Mouse (Mus musculus): ENCODE results near the gene Gm17455. TPM values are rescaled to one million over a fixed set of nuclear protein-coding genes. Genes with fewer than 3 reads are reported as not detected.
A peak's percentile ranks its signal among the peaks of the same experiment; 100 is the strongest.

Gm17455 gene
- polyA plus RNA-seq, 1 experiment from 2014 or later = 12.3 TPM

DNA sequence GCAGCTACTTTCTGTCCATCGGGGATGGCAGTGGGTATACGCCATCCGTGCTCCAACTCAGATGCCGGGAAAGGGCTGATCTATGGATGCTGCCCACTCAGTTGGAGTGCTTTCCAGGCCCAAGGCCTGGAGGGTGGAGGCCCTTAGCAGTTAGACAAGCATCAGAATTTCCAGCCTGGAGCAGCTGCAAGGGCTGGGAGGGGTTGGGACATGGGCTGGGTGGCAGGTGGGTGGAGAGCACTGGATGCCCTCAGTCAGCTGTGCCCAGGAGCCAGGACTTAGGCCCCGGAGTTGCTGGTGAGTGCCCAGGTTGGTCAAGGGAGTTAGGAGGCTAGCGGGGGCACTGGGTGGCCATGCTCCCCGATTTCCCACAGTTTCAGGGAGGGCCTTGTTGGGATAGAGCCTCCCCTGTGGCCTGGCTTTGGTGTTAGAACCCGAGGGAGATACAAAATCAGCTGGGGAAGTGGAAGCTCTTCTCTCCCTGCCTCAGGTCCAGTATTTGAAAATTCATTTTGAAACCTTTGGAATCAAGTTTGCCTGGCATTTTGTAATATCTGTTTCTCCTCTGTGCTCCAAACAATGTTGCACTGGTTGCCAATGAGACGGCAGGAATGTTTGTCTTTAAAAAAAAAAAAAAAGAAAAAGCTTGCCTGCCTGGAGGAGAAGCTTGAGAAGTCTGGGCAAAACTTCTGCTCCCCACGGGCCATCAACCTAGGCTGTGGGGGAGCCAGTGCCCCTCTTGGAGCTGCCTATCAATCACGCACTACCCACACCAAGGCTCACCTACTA lies 1.2 kb downstream of the Gm17455 start:
- no peaks in the 10 kb centered on the region for H3K36me3 ChIP-seq
- peak overlapping the region; percentile 22 for H3K4me2 ChIP-seq
- 82% methylated on average over 11 of the region's 11 CpGs for WGBS
- no peak overlapping the region; the same call in 1 of the 2 replicates for H3K9ac ChIP-seq
- ATAC-seq (ENCODE audit: low read depth) = no peak
- peak overlapping the region; percentile 70 for H3K27ac ChIP-seq (replicated peaks)
- no peaks in the 10 kb centered on the region for H3K27me3 ChIP-seq
- no peaks in the 10 kb centered on the region for H3K9me3 ChIP-seq
- H3K4me1 ChIP-seq (replicated peaks) = peaks cover 31% of the 10 kb centered on the region
- H3K4me3 ChIP-seq = no peak overlapping the region

DNA sequence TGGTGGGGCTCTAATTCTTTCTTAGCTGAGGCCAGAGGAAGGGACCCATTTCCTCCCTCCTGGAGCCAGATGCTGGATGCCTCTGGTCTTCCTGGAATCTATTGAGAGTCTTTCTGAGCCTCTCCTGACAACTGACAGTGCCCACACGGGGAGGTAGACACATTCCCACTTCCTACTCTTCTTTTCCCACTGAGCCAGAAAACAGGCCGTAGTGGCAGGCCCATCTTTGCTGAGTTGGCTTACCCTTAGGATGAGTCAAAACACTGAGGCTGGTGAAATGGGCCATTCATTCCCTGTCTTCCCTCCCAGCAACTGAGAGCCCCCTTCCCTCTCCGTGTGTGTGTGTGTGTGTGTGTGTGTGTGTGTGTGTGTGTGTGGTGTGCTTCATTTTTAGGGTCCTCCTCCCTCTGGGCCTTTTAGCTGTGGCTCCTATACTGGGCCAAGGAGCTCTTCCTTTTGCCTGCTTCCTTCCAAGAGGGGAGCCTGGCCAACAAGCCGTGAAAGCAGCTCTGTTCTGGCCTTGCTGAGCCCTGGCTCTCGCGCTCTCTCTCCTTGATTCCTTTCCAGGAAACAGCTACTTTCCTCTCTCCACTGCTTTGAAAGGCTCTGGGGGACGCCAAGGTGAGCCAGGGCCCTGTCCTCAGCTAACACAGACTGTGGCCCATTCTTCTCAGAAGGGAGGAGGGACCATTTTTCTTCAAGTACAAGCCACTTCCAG lies 6.1 kb downstream of the Gm17455 start:
- no peaks in the 10 kb centered on the region for H3K9me3 ChIP-seq
- 61% methylated on average over 7 of the region's 7 CpGs for WGBS

DNA sequence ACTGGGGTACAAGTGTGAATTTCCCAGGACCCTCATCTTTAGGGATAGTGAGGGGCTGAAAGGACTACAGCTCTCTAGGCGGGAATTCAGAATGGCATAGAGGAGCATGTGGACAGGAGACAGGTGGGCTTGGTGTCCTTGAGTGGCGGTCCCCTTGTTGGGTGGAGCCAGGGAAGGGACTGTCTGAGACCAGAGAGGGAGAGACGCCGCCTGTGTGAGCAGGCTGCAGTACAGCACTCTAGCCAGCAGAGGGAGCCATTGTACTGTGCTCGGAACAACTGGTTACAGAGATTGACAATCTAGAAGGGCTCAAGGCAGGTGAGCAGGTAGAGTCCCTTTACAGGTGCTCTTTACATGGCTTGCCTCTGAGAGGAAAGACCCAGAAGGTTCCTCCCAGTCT lies 8.3 kb downstream of the Gm17455 start:
- Histone ChIP-seq H3K27me3 (peaks cover 19% of the 10 kb centered on the region; the same call in 1 of the 2 replicates), H3K4me2 (no peak overlapping the region), H3K4me1 (replicated peaks) (peaks cover 8% of the 10 kb centered on the region), H3K4me3 (no peak overlapping the region), H3K27ac (replicated peaks) (no peak overlapping the region), H3K9ac (no peak overlapping the region), H3K9me3 (no peaks in the 10 kb centered on the region), H3K36me3 (no peaks in the 10 kb centered on the region)
- ATAC-seq (ENCODE audit: low read depth) = peak; percentile 41; the same call in 1 of the 2 replicates
- WGBS = 5% methylated on average over 5 of the region's 5 CpGs

More for the DNA sequence above, 6.1 kb downstream of the Gm17455 start:
- no peaks in the 10 kb centered on the region for H3K36me3 ChIP-seq
- H3K4me2 ChIP-seq = no peak overlapping the region
- peaks cover 12% of the 10 kb centered on the region; the same call in 1 of the 2 replicates for H3K27me3 ChIP-seq
- 0 out of 2 replicates have a peak overlapping the region, but pooled peaks have one; percentile 23 for H3K27ac ChIP-seq (replicated peaks)
- H3K9ac ChIP-seq = no peak overlapping the region
- no peak overlapping the region for H3K4me3 ChIP-seq
- peaks cover 10% of the 10 kb centered on the region for H3K4me1 ChIP-seq (replicated peaks)
- ATAC-seq (ENCODE audit: low read depth) = no peak

DNA sequence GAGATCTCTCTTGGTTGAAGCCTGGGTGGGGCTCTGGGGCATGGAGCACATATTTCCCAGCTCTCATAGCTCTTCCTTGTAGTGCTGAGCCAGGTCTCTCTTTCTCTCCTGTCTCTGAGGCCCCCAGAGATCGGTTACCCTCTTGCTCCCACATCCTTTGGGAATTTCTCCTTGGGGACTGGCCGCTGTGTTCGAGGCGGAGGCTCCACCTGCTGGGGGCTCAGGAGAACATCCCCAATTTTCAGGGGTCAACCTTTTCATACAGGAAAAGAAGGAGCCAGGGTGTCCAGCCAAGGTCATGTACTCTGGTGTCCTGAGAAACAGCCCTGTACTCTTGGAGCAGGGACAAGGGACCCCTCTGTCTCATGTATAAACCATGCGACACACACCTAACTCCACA lies 12.3 kb downstream of the Gm17455 start:
- Histone ChIP-seq H3K9me3 (no peaks in the 10 kb centered on the region), H3K9ac (no peak overlapping the region), H3K36me3 (no peaks in the 10 kb centered on the region), H3K4me2 (no peak overlapping the region), H3K27me3 (peaks cover 21% of the 10 kb centered on the region; the same call in 1 of the 2 replicates), H3K4me1 (replicated peaks) (0 out of 2 replicates have a peak, but pooled peaks cover 5% of the 10 kb centered on the region), H3K4me3 (no peak overlapping the region), H3K27ac (replicated peaks) (no peak overlapping the region)
- 35% methylated on average over 5 of the region's 5 CpGs for WGBS
- ATAC-seq (ENCODE audit: low read depth) = no peak

DNA sequence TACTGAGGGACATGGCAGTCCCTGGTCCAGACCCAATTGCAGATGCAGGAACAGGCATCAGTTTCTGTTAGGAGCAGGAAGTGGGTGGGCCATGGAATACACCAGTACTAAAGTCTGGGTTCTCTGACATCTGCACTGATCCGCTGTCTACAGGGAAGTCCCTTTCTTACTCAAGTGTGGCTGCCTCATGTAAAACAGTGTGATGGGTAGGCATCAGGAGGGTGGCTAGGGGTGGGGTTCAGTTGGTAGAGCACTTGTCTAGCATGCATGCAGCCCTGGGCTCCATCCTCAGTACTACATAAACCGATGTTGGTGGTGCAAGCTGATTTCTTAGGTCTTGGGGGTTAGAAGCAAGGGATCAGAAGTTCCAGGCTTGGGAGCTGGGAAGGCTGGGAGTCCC lies 14.2 kb downstream of the Gm17455 start:
- no peak for ATAC-seq (ENCODE audit: low read depth)
- Histone ChIP-seq H3K36me3 (no peaks in the 10 kb centered on the region), H3K4me3 (no peak overlapping the region), H3K4me1 (replicated peaks) (0 out of 2 replicates have a peak, but pooled peaks cover 5% of the 10 kb centered on the region), H3K27ac (replicated peaks) (no peak overlapping the region), H3K4me2 (no peak overlapping the region), H3K27me3 (peaks cover 13% of the 10 kb centered on the region; the same call in 1 of the 2 replicates), H3K9me3 (no peaks in the 10 kb centered on the region), H3K9ac (no peak overlapping the region)
- WGBS = 86% methylated on average over 2 of the region's 2 CpGs

DNA sequence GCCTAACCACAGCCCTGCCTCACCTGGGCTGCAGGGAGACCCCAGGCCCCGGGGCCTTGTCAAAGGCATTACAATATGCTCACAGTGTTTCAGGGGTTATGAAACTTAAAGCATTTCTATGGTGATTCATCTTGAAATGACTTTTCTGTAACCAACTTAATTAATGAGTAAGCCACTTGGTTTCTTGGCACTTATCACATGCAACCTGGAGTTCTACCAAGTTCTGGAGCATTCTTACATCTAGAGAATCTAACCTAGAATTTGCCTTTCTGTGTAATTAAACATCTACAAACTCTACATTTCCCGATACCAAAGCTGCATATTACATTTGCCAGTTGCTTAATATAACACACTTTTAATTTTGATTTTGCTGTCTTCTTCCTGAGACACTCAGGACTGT lies 17.5 kb downstream of the Gm17455 start:
- Histone ChIP-seq H3K36me3 (no peaks in the 10 kb centered on the region), H3K4me2 (no peak overlapping the region), H3K4me3 (no peak overlapping the region), H3K9me3 (no peaks in the 10 kb centered on the region), H3K4me1 (replicated peaks) (0 out of 2 replicates have a peak, but pooled peaks cover 5% of the 10 kb centered on the region), H3K9ac (no peak overlapping the region), H3K27ac (replicated peaks) (no peak overlapping the region), H3K27me3 (peaks cover 4% of the 10 kb centered on the region; the same call in 1 of the 2 replicates)
- no peak for ATAC-seq (ENCODE audit: low read depth)
- 85% methylated on average over 2 of the region's 2 CpGs for WGBS

DNA sequence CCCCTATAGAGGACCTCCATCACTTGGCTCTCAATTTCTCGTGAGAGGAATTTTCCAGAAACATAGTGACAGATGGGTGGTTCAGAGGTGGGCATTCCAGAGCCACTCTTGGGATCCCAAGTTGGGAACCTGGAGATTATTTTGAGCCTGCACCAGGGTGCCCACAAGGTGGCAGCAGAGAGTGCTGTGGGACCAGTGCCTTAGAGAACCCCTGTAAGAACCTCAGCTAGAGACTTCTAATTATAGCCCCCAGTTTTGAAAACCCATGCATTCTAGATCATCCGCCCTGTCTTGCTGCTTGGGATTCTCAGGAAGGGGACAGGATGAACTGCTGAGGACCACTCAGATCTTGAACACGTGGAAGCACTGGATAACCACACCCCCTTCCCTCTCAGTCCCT lies 18.6 kb downstream of the Gm17455 start:
- Histone ChIP-seq H3K4me2 (no peak overlapping the region), H3K27me3 (no peaks in the 10 kb centered on the region; the same call in 1 of the 2 replicates), H3K9me3 (no peaks in the 10 kb centered on the region), H3K4me3 (no peak overlapping the region), H3K4me1 (replicated peaks) (0 out of 2 replicates have a peak, but pooled peaks cover 5% of the 10 kb centered on the region), H3K9ac (no peak overlapping the region), H3K27ac (replicated peaks) (no peak overlapping the region), H3K36me3 (no peaks in the 10 kb centered on the region)
- 20% methylated on average over 2 of the region's 3 CpGs for WGBS
- ATAC-seq (ENCODE audit: low read depth) = peak; percentile 19; the same call in 1 of the 2 replicates

DNA sequence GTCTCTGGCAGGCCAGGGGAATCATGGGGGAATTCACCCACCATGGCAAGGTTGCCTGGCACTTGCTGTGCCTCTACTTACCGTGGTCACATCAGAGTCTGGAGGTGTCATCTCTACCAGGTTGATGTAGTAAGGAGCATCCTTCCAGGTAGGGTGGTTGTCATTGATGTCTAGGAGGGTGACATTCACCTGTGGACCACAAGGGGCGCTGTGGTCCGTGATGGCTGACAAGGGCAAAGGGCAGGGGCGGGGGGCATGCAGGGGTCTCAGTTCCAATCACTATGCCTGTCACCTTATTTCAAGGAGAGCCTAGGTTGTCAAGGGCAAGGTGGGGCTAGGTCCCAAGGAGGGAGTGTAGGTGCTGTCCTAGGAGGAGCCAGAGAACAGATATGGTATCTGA lies 20.1 kb downstream of the Gm17455 start:
- Histone ChIP-seq H3K27ac (replicated peaks) (no peak overlapping the region), H3K4me1 (replicated peaks) (0 out of 2 replicates have a peak, but pooled peaks cover 5% of the 10 kb centered on the region), H3K4me2 (no peak overlapping the region), H3K27me3 (no peaks in the 10 kb centered on the region), H3K4me3 (no peak overlapping the region), H3K9ac (no peak overlapping the region), H3K9me3 (no peaks in the 10 kb centered on the region), H3K36me3 (no peaks in the 10 kb centered on the region)
- no peak for ATAC-seq (ENCODE audit: low read depth)
- WGBS = 31% methylated on average over 4 of the region's 4 CpGs

DNA sequence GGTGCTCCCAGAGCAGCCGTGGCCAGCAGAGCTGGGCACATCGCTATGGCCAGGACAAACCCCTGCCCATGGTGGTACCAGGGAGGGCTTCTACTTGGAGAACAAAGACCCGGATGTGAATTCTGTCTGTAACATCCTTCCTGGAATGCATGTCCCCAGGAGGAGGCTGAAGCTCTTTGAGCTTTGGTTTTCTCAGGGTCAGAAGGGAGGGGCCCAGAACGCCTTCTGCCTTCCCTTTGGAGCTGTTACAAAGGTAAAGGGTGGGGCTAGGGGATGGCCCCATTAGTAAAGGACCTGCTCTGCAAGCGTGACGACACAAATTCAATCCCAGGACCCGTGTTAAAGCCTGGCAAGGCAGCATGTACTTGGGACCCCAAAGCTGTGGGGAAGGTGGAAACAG lies 23.2 kb downstream of the Gm17455 start:
- Histone ChIP-seq H3K27me3 (no peaks in the 10 kb centered on the region), H3K36me3 (0 out of 2 replicates have a peak, but pooled peaks cover 3% of the 10 kb centered on the region), H3K27ac (replicated peaks) (no peak overlapping the region), H3K4me1 (replicated peaks) (no peaks in the 10 kb centered on the region), H3K4me3 (no peak overlapping the region), H3K9ac (no peak overlapping the region), H3K4me2 (no peak overlapping the region), H3K9me3 (peaks cover 12% of the 10 kb centered on the region; the same call in 1 of the 2 replicates)
- no peak for ATAC-seq (ENCODE audit: low read depth)
- 52% methylated on average over 7 of the region's 7 CpGs for WGBS

DNA sequence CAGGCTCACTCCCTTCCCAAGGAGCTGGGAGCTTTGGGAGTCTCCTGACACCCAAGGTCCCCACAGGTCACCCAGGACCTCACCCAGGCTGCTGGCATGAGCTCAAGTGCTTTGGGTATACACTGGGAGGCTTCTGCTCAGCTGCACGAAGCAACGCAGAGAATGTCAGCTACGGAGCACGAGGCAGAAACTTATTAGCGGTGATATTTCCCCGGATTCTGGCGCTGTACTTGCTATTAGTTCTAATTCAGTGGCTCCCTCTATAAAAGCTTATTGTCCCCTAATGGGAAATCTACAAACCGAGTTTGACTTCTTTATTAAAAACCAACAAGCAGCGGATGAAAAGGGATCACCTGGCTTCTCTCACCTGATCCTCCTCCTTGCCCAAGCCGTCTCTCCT lies 30.5 kb downstream of the Gm17455 start:
- WGBS = 39% methylated on average over 10 of the region's 10 CpGs
- peak; percentile 48; the same call in 1 of the 2 replicates for ATAC-seq (ENCODE audit: low read depth)
- Histone ChIP-seq H3K4me1 (replicated peaks) (peaks cover 18% of the 10 kb centered on the region), H3K9ac (no peak overlapping the region), H3K4me2 (peak overlapping the region; percentile 14; the same call in 1 of the 2 replicates), H3K36me3 (0 out of 2 replicates have a peak, but pooled peaks cover 3% of the 10 kb centered on the region), H3K9me3 (peaks cover 11% of the 10 kb centered on the region; the same call in 1 of the 2 replicates), H3K4me3 (no peak overlapping the region), H3K27ac (replicated peaks) (peak overlapping the region; percentile 80), H3K27me3 (no peaks in the 10 kb centered on the region)

DNA sequence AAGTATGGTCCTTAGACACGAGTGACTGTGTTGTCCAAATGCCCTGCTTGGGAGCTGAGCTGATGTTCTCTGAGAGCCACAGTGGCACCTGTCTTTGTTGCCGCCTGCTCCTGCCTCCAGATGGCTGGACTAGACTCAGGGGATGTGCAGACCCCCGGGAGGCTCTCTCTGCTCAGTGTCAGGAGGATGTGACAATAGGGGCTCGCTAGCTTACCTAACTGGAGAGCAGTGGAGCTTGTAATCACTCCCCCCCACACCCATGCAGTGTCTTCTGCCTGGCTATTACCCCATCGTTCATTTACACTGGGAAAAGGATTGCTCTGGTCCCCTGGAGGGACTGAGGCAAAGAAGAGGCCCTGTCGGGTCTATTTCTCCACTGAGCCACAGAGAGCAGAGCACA lies 31.1 kb downstream of the Gm17455 start:
- 0 out of 2 replicates have a peak overlapping the region, but pooled peaks have one; percentile 11 for H3K4me2 ChIP-seq
- H3K27me3 ChIP-seq = no peaks in the 10 kb centered on the region
- peaks cover 6% of the 10 kb centered on the region; the same call in 1 of the 2 replicates for H3K9me3 ChIP-seq
- ATAC-seq (ENCODE audit: low read depth) = peak; percentile 75
- H3K4me1 ChIP-seq (replicated peaks) = peaks cover 18% of the 10 kb centered on the region
- 0 out of 2 replicates have a peak, but pooled peaks cover 1% of the 10 kb centered on the region for H3K36me3 ChIP-seq
- H3K27ac ChIP-seq (replicated peaks) = peak overlapping the region; percentile 80
- WGBS = 13% methylated on average over 6 of the region's 6 CpGs
- H3K9ac ChIP-seq = no peak overlapping the region
- no peak overlapping the region for H3K4me3 ChIP-seq

DNA sequence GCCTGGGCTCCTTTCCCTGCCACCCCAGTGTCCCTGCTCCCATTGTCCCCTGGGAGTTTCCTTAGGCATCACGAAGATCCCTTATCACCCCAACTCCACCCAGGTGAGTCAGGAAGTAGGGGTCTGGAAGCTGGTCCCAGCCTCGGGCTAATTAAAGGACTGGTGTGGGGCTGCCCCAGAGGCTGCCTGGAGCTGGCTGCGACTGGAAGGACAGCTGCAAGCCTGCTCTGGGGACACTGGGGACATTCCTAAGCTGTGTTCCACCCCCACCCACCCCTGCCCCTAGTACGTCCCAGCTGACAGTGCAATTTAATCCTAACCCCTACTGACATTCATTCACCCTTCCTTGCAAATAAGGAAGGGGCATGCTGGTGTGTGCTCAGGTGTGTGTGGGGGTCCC lies 33.2 kb downstream of the Gm17455 start:
- Histone ChIP-seq H3K9ac (no peak overlapping the region), H3K4me1 (replicated peaks) (peaks cover 18% of the 10 kb centered on the region), H3K27ac (replicated peaks) (no peak overlapping the region), H3K36me3 (no peaks in the 10 kb centered on the region), H3K9me3 (no peaks in the 10 kb centered on the region), H3K4me3 (no peak overlapping the region), H3K27me3 (no peaks in the 10 kb centered on the region), H3K4me2 (no peak overlapping the region)
- ATAC-seq (ENCODE audit: low read depth) = no peak
- WGBS = 35% methylated on average over 4 of the region's 4 CpGs
